Mouse (Mus musculus) neural tube, embryonic 14.5 days (tissue): ENCODE measurements around the gene Hist1h3d. TPM values are rescaled to one million over a fixed set of nuclear protein-coding genes. Genes with fewer than 3 reads are reported as not detected.

Experiments
- ATAC-seq: fragments of 200-750 bp; cut with Nextera tagmentation; 2 replicates; pipeline ENCODE4 v1.8.0; 2017; ENCODE audit warnings: low read depth, mild to moderate bottlenecking, moderate TSS enrichment, moderate library complexity
- H3K27ac ChIP-seq: fragments of 300-500 bp; sonication (generic); 2 replicates; pipeline ENCODE4 v1.5.1; 2014; ENCODE audit warnings: low read depth, mild to moderate bottlenecking, control low read depth, low read length, moderate library complexity, mixed read lengths
- H3K27me3 ChIP-seq: fragments of 300-500 bp; sonication (generic); 2 replicates; pipeline ENCODE4 v1.6.1; 2014; ENCODE audit warnings: low read length; ENCODE audit not compliant: control insufficient read depth, insufficient read depth
- H3K36me3 ChIP-seq: fragments of 300-500 bp; sonication (generic); 2 replicates; pipeline ENCODE4 v1.6.1; 2014; ENCODE audit warnings: low read length, mixed read lengths; ENCODE audit not compliant: control insufficient read depth, insufficient read depth
- H3K4me1 ChIP-seq: fragments of 300-500 bp; sonication (generic); 2 replicates; pipeline ENCODE4 v1.6.1; 2014; ENCODE audit warnings: low read length; ENCODE audit not compliant: control insufficient read depth, insufficient read depth
- H3K4me2 ChIP-seq: fragments of 300-500 bp; sonication (generic); 2 replicates; pipeline ENCODE4 v1.6.1; 2014; ENCODE audit warnings: mild to moderate bottlenecking, low read depth, low read length, control low read depth
- H3K4me3 ChIP-seq: fragments of 300-500 bp; sonication (generic); 2 replicates; pipeline ENCODE4 v1.5.1; 2014; ENCODE audit warnings: low read depth, low read length, control low read depth, mixed read lengths
- H3K9ac ChIP-seq: fragments of 300-500 bp; sonication (generic); replicated peaks from 2 replicates; pipeline ENCODE4 v1.6.1; 2014; ENCODE audit warnings: low read depth, mild to moderate bottlenecking, control low read depth, low read length, mixed read lengths
- H3K9me3 ChIP-seq: fragments of 300-500 bp; sonication (generic); 2 replicates; pipeline ENCODE4 v1.6.1; 2016; ENCODE audit warnings: low read length; ENCODE audit not compliant: control insufficient read depth
- WGBS: fragments of 180-500 bp; shearing (Covaris S2); extraction: QIAGEN DNeasy Blood & Tissue Kit; methylation state at CpG from one replicate; pipeline ENCODE4 v1.1.7; 2014; 5-methylcytosine and 5-hydroxymethylcytosine counted together
- polyA plus RNA-seq: library from polyadenylated mRNA; unstranded; fragments of >200 nt; fragmentation: Nextera tagmentation; extraction: Ambion mirVana; gene quantifications from 2 replicates; pipeline ENCODE4 v1.2.1, GENCODE M21; 2014

Hist1h3d gene
- polyA plus RNA-seq, result 0.50 and 1.1 TPM in 2 replicates

DNA sequence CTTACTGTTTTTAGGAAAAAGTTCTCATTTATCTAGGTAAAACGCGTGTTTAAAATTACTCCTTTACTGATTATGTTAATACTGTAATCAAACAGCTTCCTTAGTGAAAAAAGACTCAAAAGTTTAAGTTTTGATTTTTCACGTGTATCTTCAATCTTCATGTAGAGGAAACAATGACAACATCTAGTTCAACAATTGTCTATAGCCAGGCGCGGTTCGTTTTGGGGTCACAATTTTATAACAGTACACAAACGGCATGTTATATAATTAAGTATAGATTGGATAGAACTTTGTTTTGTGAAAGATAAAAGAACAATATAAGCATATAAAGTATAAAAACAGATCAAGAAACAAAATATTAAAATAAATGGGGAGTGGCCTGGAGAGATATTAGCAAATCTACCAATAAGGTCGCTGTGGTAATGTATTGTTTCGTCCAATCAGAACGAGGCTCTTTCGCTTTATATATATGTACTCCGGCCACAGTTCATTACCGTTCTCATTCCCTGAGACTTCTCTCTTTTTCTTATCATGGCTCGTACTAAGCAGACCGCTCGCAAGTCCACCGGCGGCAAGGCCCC lies at the start of gene Hist1h3d:
Gene Hist1h3d, plus strand, starts transcription at position 493 of the 581 bp plus-strand sequence.
- Histone ChIP-seq H3K9me3 (no peaks in the 10 kb centered on the region), H3K27me3 (no peaks in the 10 kb centered on the region), H3K4me2 (peak within 1 kb of the TSS; percentile 62), H3K4me1 (peaks cover 33% of the 10 kb centered on the region), H3K27ac (no peak within 1 kb of the TSS), H3K9ac (peak within 1 kb of the TSS; percentile 46), H3K4me3 (peak within 1 kb of the TSS; percentile 32), H3K36me3 (no peaks in the 10 kb centered on the region)
- under 1% methylated on average over 18 of the region's 18 CpGs for WGBS
- peak; percentile 53 for ATAC-seq

DNA sequence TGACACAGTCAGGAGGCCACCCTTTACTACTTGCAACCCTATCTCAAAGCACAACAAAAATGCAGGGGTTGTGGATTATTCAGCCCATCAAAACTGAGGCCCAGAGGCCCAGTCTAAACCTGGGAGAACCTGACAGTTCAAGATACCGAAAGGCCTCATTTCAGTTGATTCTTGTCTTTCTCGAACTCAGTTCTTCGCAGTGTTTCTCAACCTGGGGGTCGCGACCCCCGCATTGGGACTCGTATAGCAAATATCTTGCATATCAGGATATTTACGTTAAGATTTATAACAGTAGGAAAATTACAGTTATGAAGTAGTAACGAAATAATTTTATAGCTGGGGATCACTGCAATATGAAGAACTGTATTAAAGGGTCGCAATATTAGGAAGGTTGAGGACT lies 49.7 kb upstream of the Hist1h3d start:
- Histone ChIP-seq H3K27me3 (no peaks in the 10 kb centered on the region), H3K4me3 (peak overlapping the region; percentile 39), H3K9me3 (no peaks in the 10 kb centered on the region), H3K4me1 (0 out of 2 replicates have a peak, but pooled peaks cover 8% of the 10 kb centered on the region), H3K27ac (no peak overlapping the region), H3K9ac (no peak overlapping the region), H3K4me2 (peak overlapping the region; percentile 48), H3K36me3 (no peaks in the 10 kb centered on the region)
- 3% methylated on average over 10 of the region's 10 CpGs for WGBS
- no peak for ATAC-seq

GRCm38 (mm10) chr13:23526312-23526711 lies 49.3 kb upstream of the Hist1h3d start:
- peak overlapping the region; percentile 48 for H3K4me2 ChIP-seq
- H3K9me3 ChIP-seq, result no peaks in the 10 kb centered on the region
- 1% methylated on average over 17 of the region's 17 CpGs for WGBS
- no peak overlapping the region; the same call in 1 of the 2 replicates for H3K9ac ChIP-seq
- H3K27me3 ChIP-seq, result no peaks in the 10 kb centered on the region
- no peaks in the 10 kb centered on the region for H3K36me3 ChIP-seq
- H3K4me3 ChIP-seq, result peak overlapping the region; percentile 39
- ATAC-seq, result peak; percentile 52; the same call in 1 of the 2 replicates
- H3K4me1 ChIP-seq, result 0 out of 2 replicates have a peak, but pooled peaks cover 8% of the 10 kb centered on the region
- H3K27ac ChIP-seq, result no peak overlapping the region; the same call in 1 of the 2 replicates

DNA sequence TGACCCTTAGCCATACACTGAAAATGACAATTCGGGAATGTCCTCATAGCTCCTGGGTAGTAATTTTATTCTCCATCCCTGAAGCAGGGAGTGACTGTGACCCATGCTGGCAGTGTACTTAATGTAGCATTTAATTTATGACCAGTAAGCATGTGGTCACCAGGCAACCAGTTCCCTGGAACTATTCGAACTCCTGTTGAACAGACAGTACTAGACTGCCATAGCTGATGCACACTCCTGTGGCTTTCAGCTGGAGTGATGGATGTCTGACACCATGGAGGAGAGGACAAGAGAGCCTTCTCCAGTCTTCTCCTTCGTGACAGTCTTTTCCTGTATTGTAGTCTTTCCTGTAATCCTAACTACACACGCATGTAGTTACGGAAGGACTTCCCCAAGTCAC lies 46.6 kb upstream of the Hist1h3d start:
- Histone ChIP-seq H3K4me1 (peaks cover 24% of the 10 kb centered on the region), H3K9ac (no peak overlapping the region), H3K9me3 (no peaks in the 10 kb centered on the region), H3K4me3 (no peak overlapping the region), H3K27ac (no peak overlapping the region), H3K4me2 (no peak overlapping the region), H3K27me3 (no peaks in the 10 kb centered on the region), H3K36me3 (no peaks in the 10 kb centered on the region)
- ATAC-seq, result no peak
- WGBS, result 36% methylated on average over 5 of the region's 5 CpGs

- Histone ChIP-seq H3K4me3 (peak overlapping the region; percentile 42), H3K36me3 (no peaks in the 10 kb centered on the region), H3K27me3 (no peaks in the 10 kb centered on the region), H3K27ac (no peak overlapping the region), H3K9ac (peak overlapping the region; percentile 78; the same call in 1 of the 2 replicates), H3K4me2 (peak overlapping the region; percentile 70), H3K4me1 (peaks cover 29% of the 10 kb centered on the region), H3K9me3 (no peaks in the 10 kb centered on the region)
- 32% methylated on average over 2 of the region's 2 CpGs for WGBS
- no peak for ATAC-seq
Measured at GRCm38 (mm10) chr13:23529480-23530165, 45.9 kb upstream of the Hist1h3d start.

DNA sequence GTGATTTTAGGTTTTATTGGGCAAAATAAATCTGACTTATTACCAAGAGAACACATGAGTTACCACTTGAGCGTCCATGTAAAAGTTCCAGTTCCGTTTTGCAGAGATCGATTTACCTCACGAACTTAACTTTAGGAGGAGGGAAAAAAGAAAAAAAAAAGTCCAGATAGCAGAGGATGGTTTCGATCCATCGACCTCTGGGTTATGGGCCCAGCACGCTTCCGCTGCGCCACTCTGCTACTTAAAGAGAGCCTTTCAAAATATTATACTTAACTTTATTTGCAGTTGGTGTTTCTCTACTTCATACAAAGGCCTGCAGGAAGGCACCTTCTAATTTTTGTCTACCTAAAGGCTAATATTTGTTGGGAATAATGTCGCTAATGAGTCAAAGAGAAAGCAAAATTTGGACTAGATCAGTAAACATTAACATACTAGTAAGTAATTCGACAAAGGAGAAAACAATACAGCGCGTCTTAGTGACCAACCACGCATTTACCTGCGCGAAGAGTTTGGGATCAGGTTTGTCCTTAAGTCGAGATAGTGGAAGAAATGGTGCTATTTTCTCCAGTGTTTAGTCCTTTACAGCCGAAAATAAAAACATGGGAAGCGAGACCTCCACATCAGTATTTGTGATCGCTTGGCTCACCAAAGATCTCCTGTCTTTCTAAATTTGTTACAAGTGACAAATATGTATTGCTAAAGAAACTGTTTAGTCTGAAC lies 45.2 kb upstream of the Hist1h3d start:
- H3K4me1 ChIP-seq, result peaks cover 31% of the 10 kb centered on the region
- under 1% methylated on average over 20 of the region's 20 CpGs for WGBS
- H3K36me3 ChIP-seq, result no peaks in the 10 kb centered on the region
- peak overlapping the region; percentile 70 for H3K4me2 ChIP-seq
- H3K27ac ChIP-seq, result peak overlapping the region; percentile 96
- H3K9me3 ChIP-seq, result no peaks in the 10 kb centered on the region
- ATAC-seq, result peak; percentile 22; the same call in 1 of the 2 replicates
- peak overlapping the region; percentile 78 for H3K9ac ChIP-seq
- no peaks in the 10 kb centered on the region for H3K27me3 ChIP-seq
- H3K4me3 ChIP-seq, result peak overlapping the region; percentile 42

DNA sequence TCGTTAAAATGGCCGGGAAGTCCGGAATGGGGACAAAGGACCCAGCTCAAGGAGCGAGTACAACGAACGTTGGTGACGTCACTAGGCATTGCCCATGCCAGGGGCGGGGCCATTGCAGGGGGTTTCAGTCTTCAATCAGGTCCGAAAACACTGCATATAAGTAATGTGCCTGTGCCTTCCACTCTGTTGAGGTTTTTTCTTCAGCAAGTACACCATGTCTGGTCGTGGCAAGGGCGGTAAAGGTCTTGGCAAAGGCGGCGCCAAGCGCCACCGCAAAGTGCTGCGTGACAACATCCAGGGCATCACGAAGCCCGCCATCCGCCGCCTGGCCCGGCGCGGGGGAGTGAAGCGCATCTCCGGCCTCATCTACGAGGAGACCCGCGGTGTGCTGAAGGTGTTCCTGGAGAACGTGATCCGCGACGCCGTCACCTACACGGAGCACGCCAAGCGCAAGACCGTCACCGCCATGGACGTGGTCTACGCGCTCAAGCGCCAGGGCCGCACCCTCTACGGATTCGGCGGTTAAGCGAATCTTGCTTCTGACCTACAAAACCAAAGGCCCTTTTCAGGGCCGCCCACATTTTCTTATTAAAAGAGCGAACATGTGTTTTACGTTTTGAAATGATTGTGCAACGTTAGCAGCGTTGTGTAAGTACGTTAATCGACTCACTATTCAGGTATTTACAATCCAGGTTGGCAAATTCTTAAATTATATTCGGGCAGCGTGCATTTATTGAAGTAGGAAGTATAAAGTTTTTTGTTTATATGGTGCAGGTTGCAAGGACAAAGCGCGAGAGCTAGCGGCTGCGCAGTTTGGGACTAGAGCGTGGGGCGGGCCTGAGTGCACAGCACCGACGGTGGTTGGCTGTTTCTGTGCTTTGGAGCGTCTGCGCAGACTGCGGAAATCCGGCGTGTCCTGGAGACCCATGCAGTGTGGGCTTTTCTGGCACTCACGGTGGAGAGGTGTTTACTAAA lies 44.4 kb upstream of the Hist1h3d start, which contains the start of gene Hist1h4h:
Gene Hist1h4h, plus strand, starts transcription at position 150 of the 975 bp plus-strand sequence.
- under 1% methylated on average over 58 of the region's 70 CpGs for WGBS
- no peaks in the 10 kb centered on the region for H3K27me3 ChIP-seq
- H3K36me3 ChIP-seq, result no peaks in the 10 kb centered on the region
- peak within 1 kb of the TSS; percentile 42 for H3K4me3 ChIP-seq
- H3K27ac ChIP-seq, result peak within 1 kb of the TSS; percentile 96
- no peaks in the 10 kb centered on the region for H3K9me3 ChIP-seq
- H3K9ac ChIP-seq, result peak within 1 kb of the TSS; percentile 78
- peak; percentile 89 for ATAC-seq
- peaks cover 35% of the 10 kb centered on the region for H3K4me1 ChIP-seq
- H3K4me2 ChIP-seq, result peak within 1 kb of the TSS; percentile 70
